Mouse (Mus musculus) heart, postnatal 4 days (tissue): ENCODE data around the gene Olfr214. TPM values are rescaled to one million over a fixed set of nuclear protein-coding genes. Genes with fewer than 3 reads are reported as not detected.
"Not testable (repeated sequence)": the region's sequence is repeated elsewhere in the genome, so short reads cannot be mapped to it uniquely, and the experiment has no call there.

ENCODE experiments used
- DNase-seq: peaks from one replicate; pipeline ENCODE4 v3.0.0; 2021
- total RNA-seq, 2 experiments: library from RNA; stranded (reverse); gene quantifications; 2 replicates each; pipeline ENCODE4 v1.2.3; 2021

Olfr214 gene
- not detected for total RNA-seq

DNA sequence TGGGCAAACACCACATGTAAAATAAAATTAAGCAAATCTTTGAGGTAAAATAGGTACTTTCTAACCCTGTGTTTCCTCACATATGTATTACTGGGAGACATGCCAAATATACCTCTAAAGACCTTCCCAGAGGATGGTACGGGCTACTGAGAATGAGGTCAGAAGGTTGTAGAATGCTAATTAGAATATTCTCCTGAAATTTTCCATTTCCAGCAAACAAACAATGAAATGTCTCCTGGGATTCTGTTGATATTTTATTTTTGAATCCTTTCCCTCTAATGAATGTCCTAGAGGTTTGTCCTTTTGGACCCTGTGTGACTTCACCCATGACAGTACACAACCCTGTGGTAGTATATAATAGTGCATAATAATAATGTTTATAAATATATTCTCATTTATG is at the start of gene Olfr214:
TSS of gene Olfr214 (plus strand) at position 301 of the 400 bp plus-strand sequence.
- DNase-seq, result no peak

GRCm38 (mm10) chr6:116506302-116507003 is 47.6 kb upstream of the Olfr214 start, which contains the start of gene Olfr212:
Gene Olfr212, plus strand, starts transcription at chr6:116506516.
- DNase-seq, result not testable (repeated sequence)

- no peak for DNase-seq
These were observed 39.2 kb upstream of the Olfr214 start for GRCm38 (mm10) chr6:116514832-116515231.

DNA sequence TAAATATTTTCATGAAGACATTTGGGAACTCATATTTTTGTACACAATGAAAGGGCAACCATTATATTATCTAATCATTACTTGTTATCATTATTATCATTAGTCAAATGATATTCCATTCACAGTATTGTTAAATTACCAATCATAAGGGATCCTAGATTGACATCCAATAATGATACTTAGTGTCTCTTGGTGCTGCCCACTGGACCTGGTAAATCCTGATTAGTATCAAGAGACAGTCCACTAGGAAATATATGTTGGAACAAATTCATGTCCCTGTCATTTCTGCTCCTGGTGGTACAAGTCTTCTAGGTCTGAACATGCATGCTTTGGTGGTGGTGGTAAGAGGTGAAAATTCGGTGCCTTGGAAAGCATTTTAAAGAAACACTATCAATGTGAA is 15.9 kb upstream of the Olfr214 start, which contains the start of gene Olfr213:
TSS of gene Olfr213 (plus strand) at position 301 of the 400 bp plus-strand sequence.
- no peak for DNase-seq

- no peak for DNase-seq
These were observed 11.5 kb upstream of the Olfr214 start for GRCm38 (mm10) chr6:116542500-116542899.

DNA sequence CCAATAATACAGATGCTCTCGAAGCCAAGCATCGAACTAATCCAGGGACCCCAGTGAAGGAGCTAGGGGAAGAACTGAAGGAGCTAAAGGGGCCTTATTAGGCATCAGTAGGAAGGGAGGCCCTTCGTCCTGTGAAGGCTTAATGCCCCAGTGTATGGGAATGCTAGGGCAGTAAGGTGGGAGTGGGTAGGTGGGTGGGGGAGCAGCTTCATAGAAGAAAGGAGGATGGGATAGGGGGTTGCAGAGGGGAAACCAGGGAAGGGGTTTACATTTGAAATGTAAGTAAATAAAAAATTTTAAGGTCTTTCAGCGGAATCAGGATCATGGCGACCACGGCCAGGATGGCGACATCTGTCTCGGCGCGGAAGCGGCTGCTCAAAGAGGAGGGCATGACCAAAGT is 3.2 kb upstream of the Olfr214 start, which contains the start of gene Gm5580:
TSS of gene Gm5580 (plus strand) at position 301 of the 400 bp plus-strand sequence.
- not testable (repeated sequence) for DNase-seq

DNA sequence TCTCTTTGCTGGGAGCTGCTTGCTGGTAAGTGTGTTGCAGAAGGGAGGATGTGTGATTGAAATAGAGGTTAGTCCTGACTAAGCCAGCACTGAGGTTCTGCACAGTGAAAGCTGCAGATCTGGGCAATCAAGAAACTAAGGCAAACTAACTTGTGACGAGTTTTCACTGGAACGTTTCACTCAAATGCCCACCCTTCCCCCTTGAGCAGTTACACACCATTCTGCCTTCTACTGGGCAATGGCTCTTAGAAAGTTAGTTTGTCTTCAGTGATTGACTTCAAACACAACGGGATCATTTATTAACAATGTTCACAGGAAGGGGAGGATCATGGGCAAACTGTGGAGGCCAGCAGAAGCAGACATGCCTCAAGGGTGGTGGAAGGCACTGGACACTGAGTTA is 917 bp downstream of the Olfr214 start:
- no peak for DNase-seq

- DNase-seq, result peak; percentile 54
These were observed 15.8 kb downstream of the Olfr214 start for GRCm38 (mm10) chr6:116569834-116570233.

DNA sequence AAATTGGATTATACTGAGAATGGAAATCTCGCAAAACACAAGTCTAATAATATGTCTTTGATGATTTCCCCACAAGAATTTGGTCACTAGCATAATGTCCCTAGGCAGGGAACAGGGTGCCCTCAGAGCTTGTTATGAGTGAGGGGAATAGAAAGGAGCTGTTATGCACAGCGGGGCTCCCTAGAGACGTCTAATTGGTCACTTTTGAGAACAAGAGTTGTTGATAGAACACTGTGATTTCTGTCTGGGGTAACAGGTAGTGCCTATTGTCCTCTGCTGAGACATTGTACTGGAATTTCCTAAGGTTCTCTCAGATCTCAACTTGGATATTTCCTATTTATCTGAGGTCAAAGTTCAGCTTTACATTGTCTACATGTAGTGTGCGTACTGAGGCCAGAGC is 30.1 kb downstream of the Olfr214 start, which contains the start of gene Olfr215:
TSS of gene Olfr215 (minus strand) at position 101 of the 400 bp plus-strand sequence.
- no peak for DNase-seq

- not testable (repeated sequence) for DNase-seq
These were observed 46.9 kb downstream of the Olfr214 start for GRCm38 (mm10) chr6:116600969-116601368.

- DNase-seq, result no peak
These were observed 53.2 kb downstream of the Olfr214 start for GRCm38 (mm10) chr6:116607230-116607629.

Other genes with a start within 250 kb of the Olfr214 start
- gene March8, start 216.2 kb upstream of the Olfr214 start, total RNA-seq, result 10 to 100 TPM; 42.2 to 43.0 TPM
- 1 to 10 TPM; 6.3 to 6.7 TPM for gene Alox5, start 93.1 kb upstream of the Olfr214 start, total RNA-seq
- not detected for gene Olfr211, start 65.1 kb upstream of the Olfr214 start, total RNA-seq
- gene Olfr212, start 47.7 kb upstream of the Olfr214 start, total RNA-seq, result under 1 TPM in 1 of 2 experiments, not detected in 1; 0.12 TPM
- not detected for gene Olfr213, start 15.8 kb upstream of the Olfr214 start, total RNA-seq
- gene Gm5580, start 3.1 kb upstream of the Olfr214 start, total RNA-seq, result 1 to 10 TPM; 4.0 to 4.4 TPM
- gene Olfr215, start 30.0 kb downstream of the Olfr214 start, total RNA-seq, result not detected
- gene Zfp422, start 74.8 kb downstream of the Olfr214 start, total RNA-seq, result 10 to 100 TPM; 36.7 to 43.5 TPM
- gene Depp1, start 96.4 kb downstream of the Olfr214 start, total RNA-seq, result 10 to 100 TPM; 36.8 to 42.9 TPM
- 1 to 10 TPM; 5.4 to 6.3 TPM for gene Rassf4, start 119.7 kb downstream of the Olfr214 start, total RNA-seq
- gene Tmem72, start 162.7 kb downstream of the Olfr214 start, total RNA-seq, result under 1 TPM; 0.17 to 0.29 TPM